Mouse (Mus musculus): Measurements from ENCODE around the gene Ccdc171. TPM values are rescaled to one million over a fixed set of nuclear protein-coding genes. Genes with fewer than 3 reads are reported as not detected.
A peak's percentile ranks its signal among the peaks of the same experiment; 100 is the strongest.
"Not testable (repeated sequence)": the region's sequence is repeated elsewhere in the genome, so short reads cannot be mapped to it uniquely, and the experiment has no call there.

The Ccdc171 gene
- polyA plus RNA-seq (2012; rRNA removed), result 2.2 and 3.2 TPM in 2 replicates

GRCm38 (mm10) chr4:83524843-83525689 is at the start of gene Ccdc171:
TSS of gene Ccdc171 (plus strand) at chr4:83525545.
- Histone ChIP-seq H3K27ac (ENCODE audit: control insufficient read depth, insufficient read depth, low read length) (peak within 1 kb of the TSS; percentile 69), H3K36me3 (ENCODE audit: control insufficient read depth, insufficient read depth, low read length) (no peaks in the 10 kb centered on the region), H3K4me1 (replicated peaks; ENCODE audit: control insufficient read depth, insufficient read depth, low read length) (no peaks in the 10 kb centered on the region), H3K4me3 (ENCODE audit: control insufficient read depth, insufficient read depth, low read length) (peak within 1 kb of the TSS; percentile 87), H3K27me3 (ENCODE audit: control insufficient read depth, insufficient read depth, low read length) (no peaks in the 10 kb centered on the region)
- DNase-seq, result peak; percentile 94
- under 1% methylated on average over 73 of the region's 73 CpGs for WGBS
- TF ChIP-seq POLR2A (IDR thresholded peaks at IDR 0.05; ENCODE audit: control insufficient read depth, extremely low read depth, insufficient read depth, low read length, poor library complexity) (peak; percentile 98), CTCF (IDR thresholded peaks at IDR 0.05; ENCODE audit: borderline replicate concordance, control insufficient read depth, extremely low read depth, insufficient read depth, low read length, poor library complexity) (no peak; the same call in 1 of the 2 replicates)

DNA sequence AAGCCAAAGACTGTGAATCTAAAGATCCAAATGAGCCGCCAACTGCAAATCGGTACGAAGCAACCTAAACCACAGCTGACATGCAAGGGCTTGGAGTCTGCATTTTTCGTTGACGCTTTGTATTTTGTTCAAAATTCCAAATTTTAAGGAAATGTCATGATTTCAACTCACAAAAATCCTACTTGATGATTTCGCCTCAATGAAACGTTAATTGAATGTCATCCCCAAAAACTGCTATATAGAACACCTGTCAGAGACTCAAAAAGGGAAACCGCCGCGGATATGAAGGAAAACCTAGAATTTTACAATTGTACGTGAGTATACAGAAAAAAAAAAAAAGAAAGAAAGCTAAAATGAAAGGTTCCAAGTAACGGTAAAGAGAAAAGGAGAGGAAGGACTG is 40.1 kb upstream of the Ccdc171 start:
- Histone ChIP-seq H3K27ac (ENCODE audit: control insufficient read depth, insufficient read depth, low read length) (no peak overlapping the region), H3K36me3 (ENCODE audit: control insufficient read depth, insufficient read depth, low read length) (peaks cover 24% of the 10 kb centered on the region), H3K4me3 (ENCODE audit: control insufficient read depth, insufficient read depth, low read length) (peak overlapping the region; percentile 71), H3K27me3 (ENCODE audit: control insufficient read depth, insufficient read depth, low read length) (no peaks in the 10 kb centered on the region), H3K4me1 (replicated peaks; ENCODE audit: control insufficient read depth, insufficient read depth, low read length) (peaks cover 7% of the 10 kb centered on the region)
- WGBS, result 30% methylated on average over 12 of the region's 12 CpGs
- DNase-seq, result no peak
- TF ChIP-seq CTCF (IDR thresholded peaks at IDR 0.05; ENCODE audit: borderline replicate concordance, control insufficient read depth, extremely low read depth, insufficient read depth, low read length, poor library complexity), result no peak

GRCm38 (mm10) chr4:83485735-83486116 is 39.6 kb upstream of the Ccdc171 start:
- WGBS, result 0% methylated on average over 24 of the region's 40 CpGs
- Histone ChIP-seq H3K36me3 (ENCODE audit: control insufficient read depth, insufficient read depth, low read length) (peaks cover 20% of the 10 kb centered on the region), H3K27me3 (ENCODE audit: control insufficient read depth, insufficient read depth, low read length) (no peaks in the 10 kb centered on the region), H3K4me1 (replicated peaks; ENCODE audit: control insufficient read depth, insufficient read depth, low read length) (peaks cover 7% of the 10 kb centered on the region), H3K27ac (ENCODE audit: control insufficient read depth, insufficient read depth, low read length) (peak overlapping the region; percentile 74; the same call in 1 of the 2 replicates), H3K4me3 (ENCODE audit: control insufficient read depth, insufficient read depth, low read length) (peak overlapping the region; percentile 71)
- TF ChIP-seq POLR2A (IDR thresholded peaks at IDR 0.05; ENCODE audit: control insufficient read depth, extremely low read depth, insufficient read depth, low read length, poor library complexity) (no peak), CTCF (IDR thresholded peaks at IDR 0.05; ENCODE audit: borderline replicate concordance, control insufficient read depth, extremely low read depth, insufficient read depth, low read length, poor library complexity) (peak; percentile 72)
- peak; percentile 92 for DNase-seq

GRCm38 (mm10) chr4:83486117-83486901 is 39.0 kb upstream of the Ccdc171 start, which contains the start of gene Psip1:
TSS of gene Psip1 (minus strand) at chr4:83486459.
- H3K36me3 ChIP-seq (ENCODE audit: control insufficient read depth, insufficient read depth, low read length), result peaks cover 14% of the 10 kb centered on the region
- WGBS, result under 1% methylated on average over 75 of the region's 86 CpGs
- H3K27me3 ChIP-seq (ENCODE audit: control insufficient read depth, insufficient read depth, low read length), result no peaks in the 10 kb centered on the region
- TF ChIP-seq CTCF (IDR thresholded peaks at IDR 0.05; ENCODE audit: borderline replicate concordance, control insufficient read depth, extremely low read depth, insufficient read depth, low read length, poor library complexity) (peak; percentile 50; the same call in 1 of the 2 replicates), POLR2A (IDR thresholded peaks at IDR 0.05; ENCODE audit: control insufficient read depth, extremely low read depth, insufficient read depth, low read length, poor library complexity) (peak; percentile 51; the same call in 1 of the 2 replicates)
- peak within 1 kb of the TSS; percentile 71 for H3K4me3 ChIP-seq (ENCODE audit: control insufficient read depth, insufficient read depth, low read length)
- peak; percentile 92 for DNase-seq
- H3K4me1 ChIP-seq (replicated peaks; ENCODE audit: control insufficient read depth, insufficient read depth, low read length), result peaks cover 7% of the 10 kb centered on the region
- H3K27ac ChIP-seq (ENCODE audit: control insufficient read depth, insufficient read depth, low read length), result peak within 1 kb of the TSS; percentile 75

- TF ChIP-seq POLR2A (IDR thresholded peaks at IDR 0.05; ENCODE audit: control insufficient read depth, extremely low read depth, insufficient read depth, low read length, poor library complexity), result no peak
- no peak for TF ChIP-seq CTCF (IDR thresholded peaks at IDR 0.05; ENCODE audit: borderline replicate concordance, control insufficient read depth, extremely low read depth, insufficient read depth, low read length, poor library complexity)
- DNase-seq, result no peak
- Histone ChIP-seq H3K36me3 (ENCODE audit: control insufficient read depth, insufficient read depth, low read length) (no peaks in the 10 kb centered on the region), H3K4me3 (ENCODE audit: control insufficient read depth, insufficient read depth, low read length) (no peak overlapping the region), H3K4me1 (replicated peaks; ENCODE audit: control insufficient read depth, insufficient read depth, low read length) (peaks cover 7% of the 10 kb centered on the region), H3K27ac (ENCODE audit: control insufficient read depth, insufficient read depth, low read length) (no peak overlapping the region), H3K27me3 (ENCODE audit: control insufficient read depth, insufficient read depth, low read length) (no peaks in the 10 kb centered on the region)
- WGBS, result 84% methylated on average over 5 of the region's 5 CpGs
Observed at GRCm38 (mm10) chr4:83489121-83489520, 36.2 kb upstream of the Ccdc171 start.

DNA sequence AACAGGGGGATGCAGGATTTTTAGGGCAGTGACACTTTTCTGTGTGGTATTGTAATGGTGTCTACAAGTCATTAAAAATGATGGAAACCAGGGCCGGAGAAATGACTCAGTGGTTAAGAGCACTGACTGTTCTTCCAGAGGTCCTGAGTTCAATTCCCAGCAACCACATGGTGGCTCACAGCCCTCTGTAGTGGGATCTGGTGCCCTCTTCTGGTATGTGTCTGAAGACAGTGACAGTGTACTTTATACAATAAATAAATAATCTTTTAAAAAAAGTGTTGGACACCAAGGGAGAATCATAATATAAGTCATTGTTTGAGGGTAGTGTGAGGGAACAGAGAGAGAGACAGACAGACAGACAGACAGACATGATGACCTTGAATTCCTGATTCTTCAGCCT is 32.2 kb upstream of the Ccdc171 start:
- Histone ChIP-seq H3K36me3 (ENCODE audit: control insufficient read depth, insufficient read depth, low read length) (no peaks in the 10 kb centered on the region), H3K4me3 (ENCODE audit: control insufficient read depth, insufficient read depth, low read length) (no peak overlapping the region), H3K4me1 (replicated peaks; ENCODE audit: control insufficient read depth, insufficient read depth, low read length) (0 out of 2 replicates have a peak, but pooled peaks cover 7% of the 10 kb centered on the region), H3K27ac (ENCODE audit: control insufficient read depth, insufficient read depth, low read length) (no peak overlapping the region), H3K27me3 (ENCODE audit: control insufficient read depth, insufficient read depth, low read length) (no peaks in the 10 kb centered on the region)
- WGBS, result 95% methylated on average over 1 of the region's 1 CpGs
- TF ChIP-seq CTCF (IDR thresholded peaks at IDR 0.05; ENCODE audit: borderline replicate concordance, control insufficient read depth, extremely low read depth, insufficient read depth, low read length, poor library complexity) (no peak), POLR2A (IDR thresholded peaks at IDR 0.05; ENCODE audit: control insufficient read depth, extremely low read depth, insufficient read depth, low read length, poor library complexity) (no peak)
- peak; percentile 19 for DNase-seq

- H3K4me1 ChIP-seq (replicated peaks; ENCODE audit: control insufficient read depth, insufficient read depth, low read length); DNase-seq; H3K4me3 ChIP-seq (ENCODE audit: control insufficient read depth, insufficient read depth, low read length); H3K27me3 ChIP-seq (ENCODE audit: control insufficient read depth, insufficient read depth, low read length); H3K27ac ChIP-seq (ENCODE audit: control insufficient read depth, insufficient read depth, low read length); H3K36me3 ChIP-seq (ENCODE audit: control insufficient read depth, insufficient read depth, low read length): not testable (repeated sequence)
- WGBS, result 93% methylated on average over 5 of the region's 5 CpGs
Observed at GRCm38 (mm10) chr4:83497013-83497412, 28.3 kb upstream of the Ccdc171 start.
